Mouse (Mus musculus) ES-CJ7 (cell line): Measurements from ENCODE around the gene Nrbf2.

ENCODE experiments used
- DNase-seq: peaks from one replicate; pipeline ENCODE4 v3.0.0; 2011; ENCODE audit warnings: low read depth, low spot score

Nrbf2 gene

GRCm38 (mm10) chr10:67295938-67296466 lies 10.9 kb upstream of the Nrbf2 start:
- DNase-seq = no peak

- DNase-seq = no peak
Observed at GRCm38 (mm10) chr10:67295331-67295730, 10.2 kb upstream of the Nrbf2 start.

GRCm38 (mm10) chr10:67291087-67291486 lies 6.0 kb upstream of the Nrbf2 start:
- no peak for DNase-seq

GRCm38 (mm10) chr10:67290622-67291021 lies 5.5 kb upstream of the Nrbf2 start:
- DNase-seq = no peak

GRCm38 (mm10) chr10:67287877-67288276 lies 2.8 kb upstream of the Nrbf2 start:
- DNase-seq = peak; percentile 55

- no peak for DNase-seq
Observed at GRCm38 (mm10) chr10:67284761-67285175, 337 bp downstream of the Nrbf2 start.

GRCm38 (mm10) chr10:67284311-67284710 lies 794 bp downstream of the Nrbf2 start:
- no peak for DNase-seq

- DNase-seq = no peak
Observed at GRCm38 (mm10) chr10:67283516-67283915, 1.6 kb downstream of the Nrbf2 start.

GRCm38 (mm10) chr10:67282531-67282930 lies 2.6 kb downstream of the Nrbf2 start:
- DNase-seq = no peak

GRCm38 (mm10) chr10:67281852-67282251 lies 3.3 kb downstream of the Nrbf2 start:
- no peak for DNase-seq

GRCm38 (mm10) chr10:67275916-67276315 lies 9.2 kb downstream of the Nrbf2 start:
- DNase-seq = peak; percentile 22

- peak; percentile 68 for DNase-seq
Observed at GRCm38 (mm10) chr10:67264852-67265251, 20.3 kb downstream of the Nrbf2 start.

GRCm38 (mm10) chr10:67253115-67253514 lies 32.0 kb downstream of the Nrbf2 start:
- DNase-seq = no peak

- DNase-seq = no peak
Observed at GRCm38 (mm10) chr10:67252353-67252752, 32.8 kb downstream of the Nrbf2 start.

- DNase-seq = no peak
Observed at GRCm38 (mm10) chr10:67250846-67251245, 34.3 kb downstream of the Nrbf2 start.

- no peak for DNase-seq
Observed at GRCm38 (mm10) chr10:67249486-67249885, 35.6 kb downstream of the Nrbf2 start.

- DNase-seq = peak; percentile 85
Observed at GRCm38 (mm10) chr10:67247145-67247544, 38.0 kb downstream of the Nrbf2 start.

GRCm38 (mm10) chr10:67230439-67230838 lies 54.7 kb downstream of the Nrbf2 start:
- no peak for DNase-seq

- DNase-seq = no peak
Observed at GRCm38 (mm10) chr10:67226543-67226942, 58.6 kb downstream of the Nrbf2 start.

- DNase-seq = no peak
Observed at GRCm38 (mm10) chr10:67226109-67226508, 59.0 kb downstream of the Nrbf2 start.

- no peak for DNase-seq
Observed at GRCm38 (mm10) chr10:67225528-67225927, 59.6 kb downstream of the Nrbf2 start.

- peak; percentile 30 for DNase-seq
Observed at GRCm38 (mm10) chr10:67223942-67224341, 61.2 kb downstream of the Nrbf2 start.

- DNase-seq = no peak
Observed at GRCm38 (mm10) chr10:67221284-67221683, 63.8 kb downstream of the Nrbf2 start.

- no peak for DNase-seq
Observed at GRCm38 (mm10) chr10:67220251-67220650, 64.9 kb downstream of the Nrbf2 start.
